Mouse (Mus musculus): Measurements from ENCODE around the gene Zfp750. TPM values are rescaled to one million over a fixed set of nuclear protein-coding genes. Genes with fewer than 3 reads are reported as not detected.

Zfp750 gene
- polyA plus RNA-seq (2014; fragmentation: Illumina TruSeq; extraction: RNeasy Lipid Tissue Mini Kit (QIAGEN cat#74804)), result 2.9 TPM

GRCm38 (mm10) chr11:121519131-121519530 is at the start of gene Zfp750:
Zfp750 (minus strand) TSS chr11:121519333.

Other genes with a start within 250 kb of the Zfp750 start
- 109 TPM for gene Wdr45b, start 164.9 kb downstream of the Zfp750 start, polyA plus RNA-seq (2014; fragmentation: Illumina TruSeq; extraction: RNeasy Lipid Tissue Mini Kit (QIAGEN cat#74804))
- 4.2 TPM for gene Rab40b, start 131.1 kb downstream of the Zfp750 start, polyA plus RNA-seq (2014; fragmentation: Illumina TruSeq; extraction: RNeasy Lipid Tissue Mini Kit (QIAGEN cat#74804))
- 12.8 TPM for gene Fn3krp, start 97.9 kb downstream of the Zfp750 start, polyA plus RNA-seq (2014; fragmentation: Illumina TruSeq; extraction: RNeasy Lipid Tissue Mini Kit (QIAGEN cat#74804))
- gene Fn3k, start 84.4 kb downstream of the Zfp750 start, polyA plus RNA-seq (2014; fragmentation: Illumina TruSeq; extraction: RNeasy Lipid Tissue Mini Kit (QIAGEN cat#74804)), result 0.63 TPM
- gene Tbcd, start 67.4 kb downstream of the Zfp750 start, polyA plus RNA-seq (2014; fragmentation: Illumina TruSeq; extraction: RNeasy Lipid Tissue Mini Kit (QIAGEN cat#74804)), result 30.1 TPM
- gene B3gntl1, start 153.8 kb upstream of the Zfp750 start, polyA plus RNA-seq (2014; fragmentation: Illumina TruSeq; extraction: RNeasy Lipid Tissue Mini Kit (QIAGEN cat#74804)), result 4.2 TPM
- gene Metrnl, start 182.2 kb upstream of the Zfp750 start, polyA plus RNA-seq (2014; fragmentation: Illumina TruSeq; extraction: RNeasy Lipid Tissue Mini Kit (QIAGEN cat#74804)), result 7.8 TPM